Mouse (Mus musculus) embryo, embryonic 10 days (tissue): ENCODE data around the gene Zfp953.
"Not testable (repeated sequence)": the region's sequence is repeated elsewhere in the genome, so short reads cannot be mapped to it uniquely, and the experiment has no call there.

Experiments
- DNase-seq: peaks from one replicate; pipeline ENCODE4 v3.0.0-alpha.2; 2015; ENCODE audit warnings: low spot score

Zfp953 gene

GRCm38 (mm10) chr13:67360131-67360744, at the start of gene Zfp953, which contains the start of gene Gm28044:
TSS of gene Zfp953 (minus strand) at chr13:67360605.
TSS of gene Gm28044 (minus strand) at chr13:67360536.
- peak; percentile 95 for DNase-seq

- peak; percentile 82 for DNase-seq
These were observed 38.9 kb upstream of the Zfp953 start, which contains the start of gene Zfp429 for GRCm38 (mm10) chr13:67399183-67399903. TSS of gene Zfp429 (minus strand) at chr13:67399819.

GRCm38 (mm10) chr13:67376255-67376654, 15.8 kb upstream of the Zfp953 start:
- DNase-seq: not testable (repeated sequence)

GRCm38 (mm10) chr13:67375050-67375911, 14.9 kb upstream of the Zfp953 start, which contains the start of the genes Gm28041 and Zfp456:
TSS of gene Gm28041 (minus strand) at chr13:67375733.
TSS of gene Zfp456 (minus strand) at chr13:67375810.
- DNase-seq: peak; percentile 78

- no peak for DNase-seq
These were observed 8.6 kb downstream of the Zfp953 start for GRCm38 (mm10) chr13:67351854-67352253.

GRCm38 (mm10) chr13:67343422-67343821, 17.0 kb downstream of the Zfp953 start:
- no peak for DNase-seq

- DNase-seq: peak; percentile 4
These were observed 27.5 kb downstream of the Zfp953 start for GRCm38 (mm10) chr13:67332877-67333276.

- peak; percentile 92 for DNase-seq
These were observed 28.2 kb downstream of the Zfp953 start, which contains the start of gene Zfp595 for GRCm38 (mm10) chr13:67332019-67332724. TSS of gene Zfp595 (minus strand) at chr13:67332570.

- DNase-seq: peak; percentile 10
These were observed 53.7 kb downstream of the Zfp953 start for GRCm38 (mm10) chr13:67306718-67307117.

- DNase-seq: peak; percentile 94
These were observed 54.4 kb downstream of the Zfp953 start, which contains the start of gene Zfp457 for GRCm38 (mm10) chr13:67305822-67306672. TSS of gene Zfp457 (minus strand) at chr13:67306485.
